Mouse (Mus musculus): Measurements from ENCODE around the gene Fryl.

Fryl gene

GRCm38 (mm10) chr5:73257096-73257495 is 677 bp upstream of the Fryl start:
- peak; percentile 31 for DNase-seq (ENCODE audit: low spot score)

GRCm38 (mm10) chr5:73255321-73256251 is 833 bp downstream of the Fryl start:
- DNase-seq (ENCODE audit: low spot score): peak; percentile 47

- DNase-seq (ENCODE audit: low spot score): no peak
These were observed 1.8 kb downstream of the Fryl start for GRCm38 (mm10) chr5:73254660-73255059.

- no peak for DNase-seq (ENCODE audit: low spot score)
These were observed 3.7 kb downstream of the Fryl start for GRCm38 (mm10) chr5:73252739-73253138.

GRCm38 (mm10) chr5:73249341-73249740 is 7.1 kb downstream of the Fryl start:
- no peak for DNase-seq (ENCODE audit: low spot score)

- DNase-seq (ENCODE audit: low spot score): no peak
These were observed 8.2 kb downstream of the Fryl start for GRCm38 (mm10) chr5:73248211-73248610.

GRCm38 (mm10) chr5:73246414-73246813 is 10.0 kb downstream of the Fryl start:
- DNase-seq (ENCODE audit: low spot score): no peak

- peak; percentile 34 for DNase-seq (ENCODE audit: low spot score)
These were observed 12.0 kb downstream of the Fryl start for GRCm38 (mm10) chr5:73244403-73244802.

GRCm38 (mm10) chr5:73241966-73242365 is 14.5 kb downstream of the Fryl start:
- DNase-seq (ENCODE audit: low spot score): no peak

GRCm38 (mm10) chr5:73241332-73241731 is 15.1 kb downstream of the Fryl start:
- no peak for DNase-seq (ENCODE audit: low spot score)

- DNase-seq (ENCODE audit: low spot score): no peak
These were observed 16.0 kb downstream of the Fryl start for GRCm38 (mm10) chr5:73240391-73240790.

- DNase-seq (ENCODE audit: low spot score): no peak
These were observed 19.5 kb downstream of the Fryl start for GRCm38 (mm10) chr5:73236894-73237334.

GRCm38 (mm10) chr5:73235201-73235600 is 21.2 kb downstream of the Fryl start:
- no peak for DNase-seq (ENCODE audit: low spot score)

- no peak for DNase-seq (ENCODE audit: low spot score)
These were observed 23.2 kb downstream of the Fryl start for GRCm38 (mm10) chr5:73233018-73233881.

GRCm38 (mm10) chr5:73232267-73232666 is 24.2 kb downstream of the Fryl start:
- no peak for DNase-seq (ENCODE audit: low spot score)

- DNase-seq (ENCODE audit: low spot score): no peak
These were observed 24.6 kb downstream of the Fryl start for GRCm38 (mm10) chr5:73231835-73232234.

- DNase-seq (ENCODE audit: low spot score): no peak
These were observed 26.2 kb downstream of the Fryl start for GRCm38 (mm10) chr5:73230171-73230570.

GRCm38 (mm10) chr5:73229467-73229866 is 27.0 kb downstream of the Fryl start:
- DNase-seq (ENCODE audit: low spot score): no peak

- no peak for DNase-seq (ENCODE audit: low spot score)
These were observed 27.9 kb downstream of the Fryl start for GRCm38 (mm10) chr5:73228291-73229049.

- no peak for DNase-seq (ENCODE audit: low spot score)
These were observed 28.8 kb downstream of the Fryl start for GRCm38 (mm10) chr5:73227518-73228101.

- DNase-seq (ENCODE audit: low spot score): no peak
These were observed 33.4 kb downstream of the Fryl start for GRCm38 (mm10) chr5:73223065-73223464.

GRCm38 (mm10) chr5:73222397-73222796 is 34.0 kb downstream of the Fryl start:
- no peak for DNase-seq (ENCODE audit: low spot score)

All from lung, postnatal 25 days (tissue).